Mouse (Mus musculus): ENCODE measurements at regions not wholly inside any gene's neighbourhood (a gene's known extent, or its start where the extent isn't known, plus 50 kb on each side); places are given as distances from the start of the nearest gene placed in this dataset.

- no peaks in the 10 kb centered on the region for H3K4me1 ChIP-seq (ENCODE audit: insufficient read depth, low read length)
- H3K4me3 ChIP-seq (ENCODE audit: low read length) = no peak overlapping the region
- no peaks in the 10 kb centered on the region for H3K36me3 ChIP-seq (ENCODE audit: insufficient read depth, low read length)
- no peaks in the 10 kb centered on the region for H3K9me3 ChIP-seq (ENCODE audit: low read length)
- H3K4me2 ChIP-seq (ENCODE audit: low read depth, low read length) = no peak overlapping the region
- no peak for TF ChIP-seq CTCF (IDR thresholded peaks at IDR 0.05; ENCODE audit: low read depth)
- H3K27ac ChIP-seq = no peak overlapping the region
- no peaks in the 10 kb centered on the region for H3K27me3 ChIP-seq (ENCODE audit: insufficient read depth, low read length)
- DNase-seq (ENCODE audit: low spot score) (no peak), ATAC-seq (no peak)
- no peak overlapping the region for H3K9ac ChIP-seq (replicated peaks; ENCODE audit: low read length)
- 65% methylated on average over 4 of the region's 4 CpGs for WGBS
Measured at GRCm38 (mm10) chr17:10040375-10040774, 279.3 kb downstream of the Qk start.

- Histone ChIP-seq H3K9me3 (ENCODE audit: low read length) (no peaks in the 10 kb centered on the region), H3K9ac (replicated peaks; ENCODE audit: low read length) (no peak overlapping the region), H3K4me1 (ENCODE audit: insufficient read depth, low read length) (no peaks in the 10 kb centered on the region), H3K27me3 (ENCODE audit: insufficient read depth, low read length) (no peaks in the 10 kb centered on the region), H3K27ac (no peak overlapping the region), H3K4me2 (ENCODE audit: low read depth, low read length) (no peak overlapping the region), H3K36me3 (ENCODE audit: insufficient read depth, low read length) (no peaks in the 10 kb centered on the region), H3K4me3 (ENCODE audit: low read length) (no peak overlapping the region)
- TF ChIP-seq CTCF (IDR thresholded peaks at IDR 0.05; ENCODE audit: low read depth) = no peak
- 48% methylated on average over 14 of the region's 14 CpGs for WGBS
- DNase-seq (ENCODE audit: low spot score) (no peak), ATAC-seq (no peak)
Measured at GRCm38 (mm10) chr17:10037799-10038445, 281.7 kb downstream of the Qk start.

DNA sequence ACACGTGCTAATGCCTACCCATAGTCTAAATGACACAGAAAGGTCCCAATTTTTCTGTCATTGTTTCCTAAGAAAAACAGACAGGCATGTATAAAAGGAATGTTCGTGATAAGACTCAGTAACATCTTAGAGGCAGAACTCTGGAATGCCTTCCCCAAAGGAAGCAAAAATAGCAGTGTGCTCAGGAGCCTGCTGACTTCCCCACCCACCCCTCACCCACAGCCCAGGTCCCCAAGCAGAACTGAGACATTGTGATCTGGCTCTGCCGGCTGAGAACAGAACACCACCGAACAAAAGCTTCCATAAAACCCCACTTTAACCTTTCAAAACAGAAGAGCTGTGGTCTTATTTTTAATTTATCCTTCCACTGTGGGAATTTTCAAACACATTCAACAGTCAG, 286.1 kb downstream of the Qk start:
- H3K4me1 ChIP-seq (ENCODE audit: insufficient read depth, low read length) = no peaks in the 10 kb centered on the region
- no peak for TF ChIP-seq CTCF (IDR thresholded peaks at IDR 0.05; ENCODE audit: low read depth)
- 63% methylated on average over 4 of the region's 4 CpGs for WGBS
- ATAC-seq (no peak), DNase-seq (ENCODE audit: low spot score) (no peak)
- H3K4me3 ChIP-seq (ENCODE audit: low read length) = no peak overlapping the region
- no peaks in the 10 kb centered on the region for H3K27me3 ChIP-seq (ENCODE audit: insufficient read depth, low read length)
- no peaks in the 10 kb centered on the region for H3K36me3 ChIP-seq (ENCODE audit: insufficient read depth, low read length)
- no peak overlapping the region for H3K9ac ChIP-seq (replicated peaks; ENCODE audit: low read length)
- no peak overlapping the region for H3K4me2 ChIP-seq (ENCODE audit: low read depth, low read length)
- H3K9me3 ChIP-seq (ENCODE audit: low read length) = no peaks in the 10 kb centered on the region
- H3K27ac ChIP-seq = no peak overlapping the region

GRCm38 (mm10) chr17:10031033-10031432, 288.6 kb downstream of the Qk start:
- Histone ChIP-seq H3K36me3 (ENCODE audit: insufficient read depth, low read length) (no peaks in the 10 kb centered on the region), H3K4me3 (ENCODE audit: low read length) (no peak overlapping the region), H3K27ac (no peak overlapping the region), H3K4me2 (ENCODE audit: low read depth, low read length) (no peak overlapping the region), H3K4me1 (ENCODE audit: insufficient read depth, low read length) (no peaks in the 10 kb centered on the region), H3K9ac (replicated peaks; ENCODE audit: low read length) (no peak overlapping the region), H3K27me3 (ENCODE audit: insufficient read depth, low read length) (no peaks in the 10 kb centered on the region), H3K9me3 (ENCODE audit: low read length) (no peaks in the 10 kb centered on the region)
- TF ChIP-seq CTCF (IDR thresholded peaks at IDR 0.05; ENCODE audit: low read depth) = no peak
- DNase-seq (ENCODE audit: low spot score) = no peak
- WGBS = 85% methylated on average over 3 of the region's 3 CpGs
- ATAC-seq = no peak

GRCm38 (mm10) chr17:10026770-10027169, 292.9 kb downstream of the Qk start:
- no peak for DNase-seq (ENCODE audit: low spot score)
- Histone ChIP-seq H3K9me3 (ENCODE audit: low read length) (no peaks in the 10 kb centered on the region), H3K4me3 (ENCODE audit: low read length) (no peak overlapping the region), H3K9ac (replicated peaks; ENCODE audit: low read length) (no peak overlapping the region), H3K27me3 (ENCODE audit: insufficient read depth, low read length) (no peaks in the 10 kb centered on the region), H3K27ac (no peak overlapping the region), H3K36me3 (ENCODE audit: insufficient read depth, low read length) (no peaks in the 10 kb centered on the region), H3K4me2 (ENCODE audit: low read depth, low read length) (no peak overlapping the region), H3K4me1 (ENCODE audit: insufficient read depth, low read length) (no peaks in the 10 kb centered on the region)
- TF ChIP-seq CTCF (IDR thresholded peaks at IDR 0.05; ENCODE audit: low read depth) = no peak
- ATAC-seq = no peak

- ATAC-seq = no peak
- H3K27ac ChIP-seq = no peak overlapping the region
- WGBS = 77% methylated on average over 5 of the region's 5 CpGs
Measured at GRCm38 (mm10) chr17:10025212-10025611, 294.4 kb downstream of the Qk start.

DNA sequence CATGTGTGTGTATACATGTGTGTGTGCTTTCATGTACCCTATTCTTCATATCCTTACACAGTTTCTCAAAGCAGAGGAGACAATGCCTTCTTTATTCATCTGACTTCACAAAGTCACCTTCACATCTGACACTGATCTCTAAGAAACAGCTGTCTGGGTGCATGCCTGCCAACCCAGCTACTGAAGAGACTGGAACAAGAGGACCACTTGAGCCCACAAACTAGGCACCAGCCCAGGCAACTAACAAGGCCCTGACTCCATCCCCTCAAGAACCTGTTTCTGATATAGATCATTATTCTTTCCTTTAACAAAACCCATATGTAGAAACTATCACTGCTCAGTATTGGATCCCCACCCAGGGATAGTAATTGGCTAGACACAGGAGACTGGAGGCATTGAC, 295.3 kb downstream of the Qk start:
- Histone ChIP-seq H3K27ac (no peak overlapping the region), H3K9me3 (ENCODE audit: low read length) (no peaks in the 10 kb centered on the region), H3K4me1 (ENCODE audit: insufficient read depth, low read length) (no peaks in the 10 kb centered on the region), H3K4me2 (ENCODE audit: low read depth, low read length) (no peak overlapping the region), H3K9ac (replicated peaks; ENCODE audit: low read length) (no peak overlapping the region), H3K36me3 (ENCODE audit: insufficient read depth, low read length) (no peaks in the 10 kb centered on the region), H3K4me3 (ENCODE audit: low read length) (no peak overlapping the region), H3K27me3 (ENCODE audit: insufficient read depth, low read length) (no peaks in the 10 kb centered on the region)
- ATAC-seq (no peak), DNase-seq (ENCODE audit: low spot score) (no peak)
- no peak for TF ChIP-seq CTCF (IDR thresholded peaks at IDR 0.05; ENCODE audit: low read depth)

More at GRCm38 (mm10) chr17:10025212-10025611, 294.4 kb downstream of the Qk start:
- Histone ChIP-seq H3K4me2 (ENCODE audit: low read depth, low read length) (no peak overlapping the region), H3K9ac (replicated peaks; ENCODE audit: low read length) (no peak overlapping the region), H3K9me3 (ENCODE audit: low read length) (no peaks in the 10 kb centered on the region), H3K4me3 (ENCODE audit: low read length) (no peak overlapping the region), H3K27me3 (ENCODE audit: insufficient read depth, low read length) (no peaks in the 10 kb centered on the region), H3K36me3 (ENCODE audit: insufficient read depth, low read length) (no peaks in the 10 kb centered on the region), H3K4me1 (ENCODE audit: insufficient read depth, low read length) (no peaks in the 10 kb centered on the region)
- no peak for DNase-seq (ENCODE audit: low spot score)
- TF ChIP-seq CTCF (IDR thresholded peaks at IDR 0.05; ENCODE audit: low read depth) = no peak
